Mouse (Mus musculus): ENCODE data around the gene Tshz2. TPM values are rescaled to one million over a fixed set of nuclear protein-coding genes. Genes with fewer than 3 reads are reported as not detected.
A peak's percentile ranks its signal among the peaks of the same experiment; 100 is the strongest.

The Tshz2 gene
- polyA plus RNA-seq, 1 experiment from 2014 or later, result 20.1 TPM

- Histone ChIP-seq H3K4me3 (ENCODE audit: low read depth, low read length) (no peak overlapping the region), H3K4me1 (ENCODE audit: control insufficient read depth, insufficient read depth, low read length) (no peaks in the 10 kb centered on the region), H3K9ac (replicated peaks; ENCODE audit: low read depth, low read length) (no peak overlapping the region), H3K27me3 (ENCODE audit: control insufficient read depth, insufficient read depth, low read length) (no peaks in the 10 kb centered on the region), H3K9me3 (ENCODE audit: control insufficient read depth, low read depth, low read length) (no peaks in the 10 kb centered on the region), H3K27ac (ENCODE audit: low read length) (no peak overlapping the region), H3K36me3 (ENCODE audit: control insufficient read depth, insufficient read depth, low read length) (no peaks in the 10 kb centered on the region), H3K4me2 (replicated peaks; ENCODE audit: low read depth, low read length) (no peak overlapping the region)
- ATAC-seq (ENCODE audit: insufficient number of reproducible peaks, insufficient read depth, low FRiP score, low read depth), result no peak
- WGBS, result 54% methylated on average over 5 of the region's 5 CpGs
These were observed 171.6 kb downstream of the Tshz2 start for GRCm38 (mm10) chr2:169804380-169804779.

GRCm38 (mm10) chr2:169805545-169805944 is 172.7 kb downstream of the Tshz2 start:
- no peaks in the 10 kb centered on the region for H3K27me3 ChIP-seq (ENCODE audit: control insufficient read depth, insufficient read depth, low read length)
- H3K4me1 ChIP-seq (ENCODE audit: control insufficient read depth, insufficient read depth, low read length), result no peaks in the 10 kb centered on the region
- no peak overlapping the region for H3K9ac ChIP-seq (replicated peaks; ENCODE audit: low read depth, low read length)
- H3K36me3 ChIP-seq (ENCODE audit: control insufficient read depth, insufficient read depth, low read length), result no peaks in the 10 kb centered on the region
- no peak overlapping the region for H3K4me2 ChIP-seq (replicated peaks; ENCODE audit: low read depth, low read length)
- 84% methylated on average over 12 of the region's 12 CpGs for WGBS
- H3K4me3 ChIP-seq (ENCODE audit: low read depth, low read length), result no peak overlapping the region
- H3K9me3 ChIP-seq (ENCODE audit: control insufficient read depth, low read depth, low read length), result no peaks in the 10 kb centered on the region
- H3K27ac ChIP-seq (ENCODE audit: low read length), result no peak overlapping the region
- no peak for ATAC-seq (ENCODE audit: insufficient number of reproducible peaks, insufficient read depth, low FRiP score, low read depth)

- Histone ChIP-seq H3K9ac (replicated peaks; ENCODE audit: low read depth, low read length) (no peak overlapping the region), H3K27me3 (ENCODE audit: control insufficient read depth, insufficient read depth, low read length) (no peaks in the 10 kb centered on the region), H3K27ac (ENCODE audit: low read length) (no peak overlapping the region), H3K4me3 (ENCODE audit: low read depth, low read length) (no peak overlapping the region), H3K4me1 (ENCODE audit: control insufficient read depth, insufficient read depth, low read length) (no peaks in the 10 kb centered on the region), H3K4me2 (replicated peaks; ENCODE audit: low read depth, low read length) (no peak overlapping the region), H3K9me3 (ENCODE audit: control insufficient read depth, low read depth, low read length) (no peaks in the 10 kb centered on the region), H3K36me3 (ENCODE audit: control insufficient read depth, insufficient read depth, low read length) (no peaks in the 10 kb centered on the region)
- ATAC-seq (ENCODE audit: insufficient number of reproducible peaks, insufficient read depth, low FRiP score, low read depth), result no peak
- WGBS, result 89% methylated on average over 5 of the region's 5 CpGs
These were observed 178.8 kb downstream of the Tshz2 start for GRCm38 (mm10) chr2:169811589-169811988.

GRCm38 (mm10) chr2:169812055-169812454 is 179.2 kb downstream of the Tshz2 start:
- Histone ChIP-seq H3K4me2 (replicated peaks; ENCODE audit: low read depth, low read length) (no peak overlapping the region), H3K9me3 (ENCODE audit: control insufficient read depth, low read depth, low read length) (no peaks in the 10 kb centered on the region), H3K36me3 (ENCODE audit: control insufficient read depth, insufficient read depth, low read length) (no peaks in the 10 kb centered on the region), H3K4me3 (ENCODE audit: low read depth, low read length) (no peak overlapping the region), H3K27ac (ENCODE audit: low read length) (no peak overlapping the region), H3K4me1 (ENCODE audit: control insufficient read depth, insufficient read depth, low read length) (no peaks in the 10 kb centered on the region), H3K9ac (replicated peaks; ENCODE audit: low read depth, low read length) (no peak overlapping the region), H3K27me3 (ENCODE audit: control insufficient read depth, insufficient read depth, low read length) (no peaks in the 10 kb centered on the region)
- 88% methylated on average over 8 of the region's 8 CpGs for WGBS
- ATAC-seq (ENCODE audit: insufficient number of reproducible peaks, insufficient read depth, low FRiP score, low read depth), result no peak

GRCm38 (mm10) chr2:169812940-169813339 is 180.1 kb downstream of the Tshz2 start:
- 93% methylated on average over 7 of the region's 7 CpGs for WGBS
- ATAC-seq (ENCODE audit: insufficient number of reproducible peaks, insufficient read depth, low FRiP score, low read depth), result no peak

GRCm38 (mm10) chr2:169814351-169814750 is 181.5 kb downstream of the Tshz2 start:
- no peak overlapping the region for H3K9ac ChIP-seq (replicated peaks; ENCODE audit: low read depth, low read length)
- WGBS, result 81% methylated on average over 3 of the region's 3 CpGs
- ATAC-seq (ENCODE audit: insufficient number of reproducible peaks, insufficient read depth, low FRiP score, low read depth), result no peak
- H3K4me1 ChIP-seq (ENCODE audit: control insufficient read depth, insufficient read depth, low read length), result 0 out of 2 replicates have a peak, but pooled peaks cover 3% of the 10 kb centered on the region
- H3K4me2 ChIP-seq (replicated peaks; ENCODE audit: low read depth, low read length), result no peak overlapping the region
- no peaks in the 10 kb centered on the region for H3K36me3 ChIP-seq (ENCODE audit: control insufficient read depth, insufficient read depth, low read length)
- H3K4me3 ChIP-seq (ENCODE audit: low read depth, low read length), result no peak overlapping the region
- H3K27me3 ChIP-seq (ENCODE audit: control insufficient read depth, insufficient read depth, low read length), result no peaks in the 10 kb centered on the region
- H3K27ac ChIP-seq (ENCODE audit: low read length), result no peak overlapping the region
- H3K9me3 ChIP-seq (ENCODE audit: control insufficient read depth, low read depth, low read length), result no peaks in the 10 kb centered on the region

More at GRCm38 (mm10) chr2:169812940-169813339, 180.1 kb downstream of the Tshz2 start:
- Histone ChIP-seq H3K9me3 (ENCODE audit: control insufficient read depth, low read depth, low read length) (no peaks in the 10 kb centered on the region), H3K4me1 (ENCODE audit: control insufficient read depth, insufficient read depth, low read length) (no peaks in the 10 kb centered on the region), H3K27ac (ENCODE audit: low read length) (no peak overlapping the region), H3K36me3 (ENCODE audit: control insufficient read depth, insufficient read depth, low read length) (no peaks in the 10 kb centered on the region), H3K9ac (replicated peaks; ENCODE audit: low read depth, low read length) (no peak overlapping the region), H3K27me3 (ENCODE audit: control insufficient read depth, insufficient read depth, low read length) (no peaks in the 10 kb centered on the region), H3K4me3 (ENCODE audit: low read depth, low read length) (no peak overlapping the region), H3K4me2 (replicated peaks; ENCODE audit: low read depth, low read length) (no peak overlapping the region)

GRCm38 (mm10) chr2:169814757-169815156 is 181.9 kb downstream of the Tshz2 start:
- 72% methylated on average over 10 of the region's 10 CpGs for WGBS
- ATAC-seq (ENCODE audit: insufficient number of reproducible peaks, insufficient read depth, low FRiP score, low read depth), result no peak
- H3K9me3 ChIP-seq (ENCODE audit: control insufficient read depth, low read depth, low read length), result no peaks in the 10 kb centered on the region
- H3K27me3 ChIP-seq (ENCODE audit: control insufficient read depth, insufficient read depth, low read length), result no peaks in the 10 kb centered on the region
- 0 out of 2 replicates have a peak, but pooled peaks cover 3% of the 10 kb centered on the region for H3K4me1 ChIP-seq (ENCODE audit: control insufficient read depth, insufficient read depth, low read length)
- H3K4me3 ChIP-seq (ENCODE audit: low read depth, low read length), result no peak overlapping the region
- H3K27ac ChIP-seq (ENCODE audit: low read length), result no peak overlapping the region
- no peak overlapping the region for H3K9ac ChIP-seq (replicated peaks; ENCODE audit: low read depth, low read length)
- H3K4me2 ChIP-seq (replicated peaks; ENCODE audit: low read depth, low read length), result no peak overlapping the region
- H3K36me3 ChIP-seq (ENCODE audit: control insufficient read depth, insufficient read depth, low read length), result no peaks in the 10 kb centered on the region

GRCm38 (mm10) chr2:169821021-169821441 is 188.2 kb downstream of the Tshz2 start:
- no peak overlapping the region for H3K9ac ChIP-seq (replicated peaks; ENCODE audit: low read depth, low read length)
- no peaks in the 10 kb centered on the region for H3K36me3 ChIP-seq (ENCODE audit: control insufficient read depth, insufficient read depth, low read length)
- no peak for ATAC-seq (ENCODE audit: insufficient number of reproducible peaks, insufficient read depth, low FRiP score, low read depth)
- no peaks in the 10 kb centered on the region for H3K9me3 ChIP-seq (ENCODE audit: control insufficient read depth, low read depth, low read length)
- H3K4me3 ChIP-seq (ENCODE audit: low read depth, low read length), result no peak overlapping the region
- H3K27ac ChIP-seq (ENCODE audit: low read length), result no peak overlapping the region
- WGBS, result 91% methylated on average over 9 of the region's 9 CpGs
- H3K4me2 ChIP-seq (replicated peaks; ENCODE audit: low read depth, low read length), result no peak overlapping the region
- H3K27me3 ChIP-seq (ENCODE audit: control insufficient read depth, insufficient read depth, low read length), result no peaks in the 10 kb centered on the region
- H3K4me1 ChIP-seq (ENCODE audit: control insufficient read depth, insufficient read depth, low read length), result peaks cover 7% of the 10 kb centered on the region

- Histone ChIP-seq H3K4me3 (ENCODE audit: low read depth, low read length) (peak overlapping the region; percentile 11), H3K4me2 (replicated peaks; ENCODE audit: low read depth, low read length) (peak overlapping the region; percentile 43), H3K4me1 (ENCODE audit: control insufficient read depth, insufficient read depth, low read length) (peaks cover 14% of the 10 kb centered on the region), H3K27me3 (ENCODE audit: control insufficient read depth, insufficient read depth, low read length) (no peaks in the 10 kb centered on the region), H3K9ac (replicated peaks; ENCODE audit: low read depth, low read length) (no peak overlapping the region; the same call in 1 of the 2 replicates), H3K9me3 (ENCODE audit: control insufficient read depth, low read depth, low read length) (no peaks in the 10 kb centered on the region), H3K36me3 (ENCODE audit: control insufficient read depth, insufficient read depth, low read length) (no peaks in the 10 kb centered on the region), H3K27ac (ENCODE audit: low read length) (peak overlapping the region; percentile 63)
- no peak for ATAC-seq (ENCODE audit: insufficient number of reproducible peaks, insufficient read depth, low FRiP score, low read depth)
- WGBS, result 27% methylated on average over 12 of the region's 12 CpGs
These were observed 193.1 kb downstream of the Tshz2 start for GRCm38 (mm10) chr2:169825908-169826307.

All from stomach, embryonic 14.5 days (tissue).